Mouse (Mus musculus) liver, adult (tissue): Measurements from ENCODE around the gene Aph1a.

Experiments
- GATA4 ChIP-seq: IDR thresholded peaks from 2 replicates; pipeline ENCODE4 v1.6.1; 2014; ENCODE audit warnings: mild to moderate bottlenecking, low read length; ENCODE audit not compliant: insufficient replicate concordance

The Aph1a gene

GRCm38 (mm10) chr3:95931471-95931870 lies 37.7 kb downstream of the Aph1a start:
- TF ChIP-seq GATA4: no peak

- no peak for TF ChIP-seq GATA4
Measured at GRCm38 (mm10) chr3:95932157-95932556, 38.4 kb downstream of the Aph1a start.

- TF ChIP-seq GATA4: no peak
Measured at GRCm38 (mm10) chr3:95932566-95932965, 38.8 kb downstream of the Aph1a start.

- TF ChIP-seq GATA4: no peak
Measured at GRCm38 (mm10) chr3:95933111-95933750, 39.5 kb downstream of the Aph1a start.

GRCm38 (mm10) chr3:95934448-95934847 lies 40.7 kb downstream of the Aph1a start:
- TF ChIP-seq GATA4: no peak

- TF ChIP-seq GATA4: no peak
Measured at GRCm38 (mm10) chr3:95938217-95938616, 44.4 kb downstream of the Aph1a start.

- no peak for TF ChIP-seq GATA4
Measured at GRCm38 (mm10) chr3:95938835-95939234, 45.1 kb downstream of the Aph1a start.

GRCm38 (mm10) chr3:95942749-95943148 lies 49.0 kb downstream of the Aph1a start:
- no peak for TF ChIP-seq GATA4

GRCm38 (mm10) chr3:95943226-95943625 lies 49.5 kb downstream of the Aph1a start:
- TF ChIP-seq GATA4: no peak

- TF ChIP-seq GATA4: no peak
Measured at GRCm38 (mm10) chr3:95944742-95945141, 51.0 kb downstream of the Aph1a start.

GRCm38 (mm10) chr3:95945731-95946240 lies 52.0 kb downstream of the Aph1a start:
- no peak for TF ChIP-seq GATA4
